Mouse (Mus musculus): Measurements from ENCODE around the gene Slc36a1.

Gene Slc36a1

DNA sequence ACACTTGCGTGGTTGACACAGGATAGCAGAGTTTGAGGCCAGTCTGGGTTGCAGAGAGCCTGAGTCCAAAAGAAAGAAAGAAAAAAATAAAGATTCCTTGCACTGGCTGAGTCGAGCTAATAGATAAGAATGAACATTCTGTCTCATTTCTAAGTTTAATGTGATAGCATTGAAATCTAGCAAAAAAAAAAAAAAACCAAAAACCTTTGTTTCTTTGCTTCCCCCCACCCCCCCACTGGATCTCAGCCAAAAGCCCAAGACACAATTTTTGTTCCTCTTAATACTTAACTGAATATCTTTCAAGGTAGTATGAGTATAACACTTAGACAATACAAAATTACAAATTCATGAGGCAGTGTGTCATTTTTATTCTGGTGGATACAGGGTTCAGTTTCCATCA is 4.9 kb downstream of the Slc36a1 start:
- no peak for DNase-seq (ENCODE audit: low spot score)

DNA sequence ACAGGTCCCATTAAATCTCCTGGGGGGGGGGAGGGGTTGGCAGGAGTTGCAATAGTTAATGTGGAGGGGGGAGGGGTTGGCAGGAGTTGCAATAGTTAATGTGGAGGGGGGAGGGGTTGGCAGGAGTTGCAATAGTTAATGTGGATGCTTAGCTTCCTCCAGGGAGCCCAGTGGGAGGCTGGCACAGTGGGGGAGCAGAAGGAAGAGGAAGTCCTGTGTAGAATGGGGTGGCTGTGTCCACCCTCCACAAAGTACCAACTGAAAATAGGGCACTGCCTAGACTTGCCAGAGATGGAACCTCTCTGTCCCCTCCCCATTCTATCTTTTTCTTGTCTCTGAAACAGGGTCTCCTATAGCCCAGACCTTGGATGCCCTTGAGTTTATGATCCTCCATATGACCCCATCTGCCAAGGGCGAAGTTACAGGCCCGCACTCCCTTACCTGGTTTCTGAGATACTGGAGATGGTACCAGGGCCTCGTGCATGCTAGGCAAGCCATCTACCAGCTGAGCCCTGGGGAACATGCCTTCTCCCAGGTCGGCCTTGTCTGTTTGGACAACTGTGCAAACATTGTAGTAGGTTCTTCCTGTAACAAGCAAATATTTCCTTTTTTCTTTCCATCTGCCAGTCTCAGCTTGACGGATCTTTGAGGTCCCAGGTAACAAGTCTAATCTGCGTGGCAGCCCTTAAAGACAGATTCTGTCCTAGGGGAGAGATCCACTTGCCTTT is 5.6 kb downstream of the Slc36a1 start:
- DNase-seq (ENCODE audit: low spot score) = no peak

DNA sequence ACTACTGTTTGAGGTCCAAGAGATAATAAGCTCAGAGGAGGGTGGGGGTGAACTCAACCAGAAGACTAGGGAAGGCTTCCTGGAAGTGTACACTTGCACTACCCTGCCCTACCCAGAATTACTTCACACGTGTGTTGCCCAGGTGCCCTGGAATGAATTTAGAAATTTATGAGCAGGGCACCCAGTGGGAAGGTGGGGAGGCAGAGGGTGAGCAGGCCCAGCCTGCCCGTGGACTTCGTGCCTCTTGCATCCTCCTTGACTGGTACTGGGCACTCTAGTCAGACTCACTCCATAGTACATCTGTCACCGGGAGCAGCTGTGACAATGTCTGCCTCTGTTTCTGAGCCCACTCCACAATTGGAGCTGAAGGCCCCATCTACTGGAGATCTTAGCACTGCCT is 9.4 kb downstream of the Slc36a1 start:
- no peak for DNase-seq (ENCODE audit: low spot score)

DNA sequence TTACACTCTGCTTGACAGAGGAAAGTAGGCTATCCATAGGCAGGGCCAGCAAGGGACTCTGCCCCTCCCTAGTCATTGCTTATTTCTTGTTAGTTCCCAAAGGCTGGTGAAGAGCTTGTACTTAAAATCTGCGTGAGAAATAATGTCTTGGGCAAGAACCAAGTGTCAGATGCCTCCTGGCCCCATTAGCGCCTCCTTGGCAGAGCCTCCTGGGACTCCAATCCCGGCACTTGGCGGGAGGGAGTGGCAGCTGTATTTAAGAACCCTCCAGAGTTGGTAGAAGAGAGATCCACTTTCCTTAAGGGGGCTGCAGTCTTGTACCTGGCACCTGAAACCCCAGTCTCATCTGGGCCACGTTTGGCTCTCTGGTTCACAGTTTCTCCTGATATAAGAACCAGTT is 10.0 kb downstream of the Slc36a1 start:
- DNase-seq (ENCODE audit: low spot score) = no peak

DNA sequence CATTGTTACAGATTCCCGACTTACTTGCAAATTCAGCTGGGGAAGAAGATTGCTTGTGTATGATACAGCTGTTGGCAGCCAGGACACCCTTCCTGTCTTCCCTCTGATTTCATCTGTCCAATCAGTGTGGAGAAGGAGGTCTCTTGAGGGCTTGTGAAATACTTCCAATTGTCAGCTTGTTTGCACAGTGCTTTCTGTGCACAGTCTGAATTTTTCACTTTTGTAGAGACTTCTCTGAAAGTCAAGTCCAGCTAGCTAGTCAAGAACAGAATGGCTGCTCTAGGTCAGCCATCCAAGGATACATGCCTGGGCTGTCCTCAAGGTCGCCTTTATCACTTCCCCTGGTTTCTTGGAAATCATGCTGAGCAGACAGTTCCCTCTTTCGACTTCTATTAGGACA is 10.8 kb downstream of the Slc36a1 start:
- DNase-seq (ENCODE audit: low spot score) = no peak

DNA sequence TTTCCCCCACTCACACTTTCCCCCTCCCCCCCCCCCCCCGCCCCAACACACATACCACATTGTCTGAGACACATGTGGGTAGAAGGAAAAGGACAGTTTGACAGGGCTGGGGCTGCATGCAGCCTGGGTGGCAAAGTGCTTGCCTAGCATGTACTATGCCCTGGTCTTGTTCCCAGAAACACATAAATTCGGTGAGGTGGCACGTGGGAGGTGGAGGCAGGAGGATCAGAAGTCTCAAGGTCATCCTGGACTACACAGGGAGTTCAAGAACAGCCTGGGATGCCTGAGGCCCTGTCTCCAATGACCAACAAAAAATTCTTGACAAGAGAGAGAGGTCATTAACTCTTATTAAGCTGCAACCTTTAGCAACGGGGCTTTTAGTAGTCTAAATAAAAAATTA is 11.9 kb downstream of the Slc36a1 start:
- DNase-seq (ENCODE audit: low spot score) = no peak

DNA sequence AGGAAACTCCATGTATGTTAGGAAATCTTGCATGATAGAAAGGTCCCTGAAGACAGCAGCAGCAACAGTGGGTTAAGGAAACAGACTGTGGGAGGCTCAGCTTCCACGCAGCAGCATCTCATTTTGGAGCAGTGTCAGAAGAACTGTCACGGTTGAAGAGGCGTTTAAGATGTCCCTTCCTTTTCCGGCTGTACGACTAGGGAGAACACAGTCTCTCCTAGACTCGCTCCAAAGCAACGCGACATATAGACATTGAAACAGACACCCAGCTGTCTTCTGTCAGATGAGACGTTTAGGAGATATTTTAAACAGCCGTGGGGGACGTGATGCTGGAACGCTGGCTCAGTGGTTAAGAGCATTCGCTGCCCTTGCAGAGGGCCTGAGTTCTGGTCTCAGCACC is 12.7 kb downstream of the Slc36a1 start:
- DNase-seq (ENCODE audit: low spot score) = no peak

DNA sequence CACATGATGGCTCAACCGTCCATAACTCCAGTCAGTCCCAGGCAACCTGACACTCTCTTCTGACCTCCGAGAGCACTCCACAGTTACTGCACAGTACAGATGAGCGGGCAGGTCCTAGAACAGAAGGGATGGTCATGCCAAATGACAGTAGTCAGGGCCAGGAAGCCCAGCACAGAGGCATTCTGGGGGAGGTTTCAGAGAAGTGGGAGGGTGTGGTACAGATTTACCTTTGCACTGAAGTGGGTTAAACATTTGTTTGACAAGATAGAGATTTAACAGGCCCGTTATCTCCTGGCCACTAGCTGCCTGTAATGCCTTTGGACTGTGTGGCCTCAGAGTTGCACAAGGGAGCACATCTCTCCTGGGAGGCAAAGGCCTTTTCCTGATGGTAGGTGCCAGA is 13.3 kb downstream of the Slc36a1 start:
- no peak for DNase-seq (ENCODE audit: low spot score)

DNA sequence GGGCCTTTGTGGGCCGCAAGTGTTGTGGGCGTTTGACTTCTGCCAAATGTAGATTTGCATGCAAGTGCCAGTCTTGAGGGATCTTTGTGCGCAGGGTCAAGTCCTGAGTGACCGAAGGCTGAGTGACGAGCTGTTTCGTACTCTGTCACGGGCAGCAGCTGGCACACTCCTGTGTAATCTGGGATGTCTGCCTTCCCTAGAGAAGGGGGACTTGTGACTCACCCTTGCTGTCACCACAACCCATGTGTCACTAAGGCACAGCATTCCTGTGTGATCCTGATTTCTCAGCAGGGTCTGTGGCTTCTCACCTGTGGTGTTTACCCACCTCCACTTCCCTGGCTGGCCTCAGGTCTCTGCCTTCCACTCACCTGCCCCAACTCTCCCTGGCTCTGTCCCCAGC is 13.7 kb downstream of the Slc36a1 start:
- DNase-seq (ENCODE audit: low spot score) = no peak

DNA sequence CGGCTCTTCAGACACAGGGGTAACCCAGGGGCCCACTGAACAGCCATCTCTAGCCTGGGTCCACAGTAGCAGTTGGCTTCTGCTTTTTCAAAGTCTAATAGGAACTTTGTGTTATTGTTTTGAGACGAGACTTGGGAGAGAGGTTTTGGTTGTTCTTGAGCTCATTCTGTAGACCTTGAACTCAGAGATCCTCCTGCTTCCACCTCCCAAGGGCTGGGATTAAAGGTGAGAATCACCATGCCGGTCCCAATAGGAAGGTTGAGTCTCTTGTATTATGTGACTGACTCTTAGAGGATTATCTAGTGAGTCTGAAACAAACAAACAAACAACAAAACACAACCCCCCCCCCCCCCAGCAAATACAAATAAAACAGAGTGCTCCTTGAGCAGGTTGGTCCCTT is 14.3 kb downstream of the Slc36a1 start:
- no peak for DNase-seq (ENCODE audit: low spot score)

DNA sequence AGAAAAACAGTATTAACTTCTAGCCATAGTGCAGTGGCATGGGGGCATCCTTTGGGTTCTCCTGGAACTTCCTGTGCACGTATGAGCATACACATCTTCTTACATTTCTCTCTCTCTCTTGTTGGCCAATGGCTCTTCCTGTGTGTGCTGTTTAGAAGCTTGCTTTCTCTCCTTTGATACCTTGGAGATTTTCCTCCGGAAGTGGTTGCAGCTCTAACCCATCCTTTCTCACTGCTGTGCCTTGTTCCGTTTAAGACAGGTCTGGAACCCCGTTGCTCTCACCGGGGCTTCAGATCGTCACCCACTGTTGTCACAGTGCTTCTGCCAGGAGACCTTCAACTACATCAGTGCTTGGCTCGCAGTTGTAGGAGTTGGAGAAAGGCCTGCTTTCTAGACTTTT is 17.2 kb downstream of the Slc36a1 start:
- DNase-seq (ENCODE audit: low spot score) = no peak

DNA sequence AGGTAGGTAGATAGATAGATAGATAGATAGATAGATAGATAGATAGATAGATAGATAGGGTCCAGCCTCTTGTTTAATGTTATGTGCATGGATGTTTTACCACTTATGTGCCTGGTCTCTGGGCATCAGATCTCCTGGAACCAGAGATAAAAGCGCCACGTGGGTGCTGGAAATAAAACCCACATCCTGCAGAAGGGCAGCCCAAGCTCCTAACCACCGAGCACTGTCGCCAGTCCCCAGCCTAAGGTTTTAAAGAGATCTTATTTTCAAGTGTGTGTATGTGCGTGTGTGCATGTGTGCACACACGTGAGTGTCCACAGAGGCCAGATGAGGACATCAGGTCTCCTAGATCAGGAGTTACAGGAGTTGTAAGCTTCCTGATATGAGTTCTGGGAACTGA is 26.9 kb downstream of the Slc36a1 start:
- no peak for DNase-seq (ENCODE audit: low spot score)

DNA sequence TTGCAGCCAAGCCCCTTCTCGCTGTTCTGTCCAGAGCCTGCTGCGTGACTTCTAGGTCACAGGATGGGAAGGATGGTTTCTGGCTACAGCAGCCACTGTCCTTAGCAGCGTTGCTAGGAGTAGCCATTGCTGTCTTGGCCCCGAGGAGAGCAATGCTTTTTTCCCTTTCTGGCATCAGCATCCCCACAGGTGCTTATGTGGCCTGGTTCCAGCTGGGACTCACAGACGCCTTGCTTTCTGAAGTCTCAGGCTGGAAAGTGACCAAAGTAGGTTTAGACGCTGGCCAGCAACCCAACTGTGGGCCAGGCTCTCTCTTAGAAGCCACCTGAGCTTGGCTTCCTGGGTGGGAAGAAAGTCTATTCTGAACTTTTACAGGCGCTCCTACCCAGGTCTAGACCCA is 30.1 kb downstream of the Slc36a1 start:
- no peak for DNase-seq (ENCODE audit: low spot score)

DNA sequence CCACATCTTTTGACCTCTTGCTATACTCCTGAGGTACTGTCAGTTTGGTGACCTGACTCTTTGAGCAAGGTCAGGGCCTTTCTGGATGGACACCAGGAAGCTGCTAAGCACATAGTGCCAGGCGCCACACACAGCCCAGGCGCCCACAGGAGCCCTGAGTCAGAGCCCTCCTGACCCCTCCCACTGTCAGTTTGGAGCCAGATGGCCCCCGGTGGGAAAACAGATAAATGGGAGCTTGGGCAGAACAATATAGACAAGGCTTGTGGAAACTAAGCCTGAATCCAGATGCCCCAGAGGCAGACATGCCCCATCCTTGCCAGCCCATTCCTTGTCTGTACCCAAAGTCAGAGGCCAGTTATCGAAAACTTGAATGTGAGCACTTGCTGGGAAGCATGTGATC is 30.6 kb downstream of the Slc36a1 start:
- DNase-seq (ENCODE audit: low spot score) = no peak

DNA sequence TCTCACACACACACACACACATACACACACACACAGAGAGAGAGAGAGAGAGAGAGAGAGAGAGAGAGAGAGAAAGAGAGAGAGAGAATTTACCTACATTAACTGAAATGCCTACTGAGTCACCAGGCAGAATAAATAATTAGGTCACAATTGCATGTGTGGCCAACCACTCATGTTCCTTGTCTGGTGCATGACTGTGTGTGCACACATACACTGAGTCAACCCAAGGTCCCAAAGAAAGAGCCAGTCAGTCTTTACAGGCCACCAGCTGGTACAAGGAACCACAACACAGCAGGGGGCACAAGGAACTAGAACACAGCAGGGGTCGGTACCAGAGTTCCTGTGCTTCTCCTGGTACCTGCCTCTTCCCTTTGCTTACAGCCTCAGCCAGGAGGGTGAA is 32.7 kb downstream of the Slc36a1 start:
- no peak for DNase-seq (ENCODE audit: low spot score)

DNA sequence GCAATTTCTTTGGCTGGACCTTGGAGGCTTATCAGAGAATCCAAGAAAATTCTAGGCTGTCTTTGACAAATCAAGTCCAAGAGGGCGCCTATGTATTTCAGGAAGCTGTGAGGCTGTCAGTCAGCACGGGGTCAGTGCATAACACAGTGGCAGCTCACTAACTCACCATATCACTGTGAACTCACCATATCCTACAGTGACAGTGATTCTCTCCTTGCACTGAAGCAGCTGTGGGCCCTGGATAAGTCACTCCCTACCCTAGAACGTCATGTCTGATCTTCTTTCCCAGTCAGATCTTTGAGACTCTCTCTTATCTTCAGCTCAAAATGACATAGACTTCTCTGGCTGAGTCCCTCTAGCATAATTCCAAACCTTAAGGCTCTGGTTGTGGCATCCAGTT is 35.3 kb downstream of the Slc36a1 start:
- DNase-seq (ENCODE audit: low spot score) = no peak

DNA sequence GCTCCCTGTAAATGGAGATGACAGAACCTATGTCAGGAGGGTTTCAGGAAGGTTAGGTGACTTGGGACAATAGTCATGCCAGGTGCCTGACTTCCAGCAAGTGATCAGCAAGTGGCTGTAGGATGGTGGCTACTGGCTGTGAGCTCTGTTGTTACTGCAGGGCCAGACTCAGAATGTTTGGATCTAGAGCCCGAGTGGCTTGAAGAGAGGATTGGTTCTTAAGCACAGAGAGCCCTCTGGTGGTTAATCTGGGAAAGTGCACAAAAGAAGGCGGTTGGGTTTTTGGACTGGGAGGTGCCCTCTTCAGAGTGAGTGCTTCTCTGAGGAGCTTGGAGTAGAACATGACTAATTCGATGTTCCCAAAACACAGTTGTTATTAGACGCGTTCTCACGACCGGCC is 36.4 kb downstream of the Slc36a1 start:
- DNase-seq (ENCODE audit: low spot score) = peak; percentile 66

DNA sequence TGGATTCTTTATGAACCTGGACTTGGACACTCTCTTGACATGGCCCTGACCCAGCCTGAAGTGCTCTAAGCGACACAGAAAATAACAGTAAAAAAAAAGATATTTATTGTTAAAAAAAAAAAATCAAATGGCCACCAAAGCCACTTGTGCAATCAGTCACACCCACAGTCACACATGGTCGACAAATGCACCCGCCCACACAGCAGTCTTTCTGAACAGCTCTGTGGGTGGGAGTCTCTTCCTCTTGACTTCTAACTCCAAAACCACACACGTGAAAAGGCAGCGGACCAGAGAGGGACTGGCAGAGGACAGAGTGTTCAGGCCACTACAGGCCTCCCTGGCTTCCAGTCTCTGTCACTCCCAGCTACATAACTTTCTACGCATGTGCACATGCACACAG is 46.4 kb downstream of the Slc36a1 start:
- no peak for DNase-seq (ENCODE audit: low spot score)

DNA sequence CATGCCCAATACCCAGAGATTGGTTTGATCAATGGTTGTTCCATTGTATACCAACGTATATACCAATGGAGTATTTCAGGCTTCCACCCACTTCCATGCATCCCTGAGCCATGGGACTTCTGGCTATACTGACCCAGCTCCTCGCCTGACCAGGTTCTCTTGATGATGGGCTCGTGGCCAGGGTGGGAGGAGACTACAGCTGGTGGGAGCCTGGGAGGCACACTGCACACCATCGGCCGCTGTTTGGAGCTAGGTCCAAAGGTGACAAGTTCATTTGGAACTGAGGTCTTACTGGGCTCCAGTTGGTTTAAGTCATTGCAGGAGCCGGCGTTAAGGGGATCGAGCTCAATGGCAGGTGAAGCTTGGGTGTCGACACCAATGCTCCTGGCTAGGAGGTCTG is 49.2 kb downstream of the Slc36a1 start:
- no peak for DNase-seq (ENCODE audit: low spot score)

DNA sequence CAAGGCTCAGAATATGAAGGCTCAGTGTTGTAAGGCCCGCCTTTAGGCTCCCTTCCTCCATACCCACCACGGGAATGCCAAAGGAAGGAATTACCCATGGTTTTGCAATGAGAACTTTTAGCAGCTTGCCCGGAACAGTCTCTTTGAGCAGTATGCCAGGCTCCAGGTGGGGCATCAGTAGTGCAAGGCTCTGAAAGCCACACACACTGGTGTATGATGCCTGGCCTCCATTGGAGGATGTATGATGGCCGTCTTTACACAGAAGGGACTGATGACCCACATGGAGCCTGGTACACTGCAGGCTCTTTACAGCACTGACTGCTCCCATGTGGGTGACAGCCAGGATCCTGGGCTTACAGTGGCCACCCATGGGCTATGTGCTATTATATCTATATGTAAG is 57.0 kb downstream of the Slc36a1 start:
- no peak for DNase-seq (ENCODE audit: low spot score)

DNA sequence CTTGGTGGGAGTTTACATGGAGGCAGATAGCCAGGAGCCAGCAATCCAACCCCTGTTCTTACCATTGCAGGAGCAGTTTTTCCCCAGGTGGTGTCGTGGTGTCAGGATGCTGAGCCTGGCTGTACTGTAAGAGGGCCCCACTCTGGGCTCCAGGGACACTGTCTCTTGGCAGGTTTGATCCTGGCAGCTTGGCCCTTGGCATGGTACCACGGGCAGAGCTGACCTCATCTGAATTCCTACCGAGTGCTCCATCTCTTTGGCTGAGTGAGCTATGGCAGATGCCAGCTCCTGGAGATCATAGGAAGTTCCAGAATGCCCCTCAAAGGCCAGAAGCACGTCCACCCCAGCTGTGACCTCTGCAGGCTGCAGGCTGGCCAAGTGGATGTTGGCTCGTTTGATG is 57.9 kb downstream of the Slc36a1 start:
- no peak for DNase-seq (ENCODE audit: low spot score)

DNA sequence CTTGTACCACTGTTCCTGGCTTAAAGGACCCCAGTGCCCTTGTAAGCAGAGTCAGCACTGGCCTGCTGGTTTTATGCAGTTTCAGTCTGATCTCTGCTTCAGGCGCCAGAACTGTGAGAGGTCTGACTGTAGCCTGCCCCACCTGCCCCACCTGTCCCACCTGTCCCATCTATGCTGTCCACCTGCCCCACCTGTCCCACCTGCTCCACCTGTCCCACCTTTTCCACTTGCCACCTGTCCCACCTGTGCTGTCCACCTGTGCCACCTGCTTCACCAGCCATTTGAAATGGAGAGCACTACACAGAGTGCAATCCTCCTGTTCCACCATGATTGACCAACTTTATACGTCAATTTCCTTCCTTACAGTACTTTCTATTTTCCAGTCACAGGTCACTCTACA is 60.2 kb downstream of the Slc36a1 start:
- no peak for DNase-seq (ENCODE audit: low spot score)

DNA sequence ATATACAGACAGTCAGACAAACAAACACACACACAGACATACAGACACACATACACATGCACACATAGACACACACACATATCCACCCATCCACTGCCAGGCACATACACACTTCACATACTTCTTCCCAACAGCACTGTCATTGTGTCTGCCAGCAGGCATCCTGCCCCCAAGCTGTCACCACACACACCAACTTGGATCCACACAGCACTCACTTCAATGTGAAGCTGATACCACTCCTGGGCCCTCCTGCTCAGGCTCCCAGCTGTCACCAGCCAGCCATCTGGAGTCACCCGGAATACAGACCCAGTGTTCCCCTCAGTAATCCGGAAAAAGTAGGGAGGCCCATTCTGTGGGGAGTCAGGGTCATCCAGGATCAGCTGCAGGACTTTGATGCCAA is 61.5 kb downstream of the Slc36a1 start:
- no peak for DNase-seq (ENCODE audit: low spot score)

DNA sequence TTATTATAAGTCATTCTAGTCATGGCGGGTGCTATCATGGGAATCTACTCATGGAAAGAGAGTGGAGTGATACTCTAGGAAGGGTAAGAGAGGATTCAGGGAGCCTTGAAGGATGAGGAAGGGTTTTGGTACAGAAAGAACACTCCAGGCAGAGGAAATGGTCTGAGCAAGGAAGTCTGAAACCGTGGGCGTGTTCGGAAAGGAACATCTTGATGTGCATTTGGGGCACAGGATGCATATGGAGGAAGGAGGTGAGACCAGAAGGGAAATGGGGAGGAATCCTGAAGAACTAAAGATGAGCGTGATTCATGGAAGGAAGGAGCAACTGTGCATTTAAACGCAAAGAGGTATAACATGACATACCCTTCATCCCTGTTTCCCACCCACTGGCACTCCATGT is 64.4 kb downstream of the Slc36a1 start:
- no peak for DNase-seq (ENCODE audit: low spot score)

DNA sequence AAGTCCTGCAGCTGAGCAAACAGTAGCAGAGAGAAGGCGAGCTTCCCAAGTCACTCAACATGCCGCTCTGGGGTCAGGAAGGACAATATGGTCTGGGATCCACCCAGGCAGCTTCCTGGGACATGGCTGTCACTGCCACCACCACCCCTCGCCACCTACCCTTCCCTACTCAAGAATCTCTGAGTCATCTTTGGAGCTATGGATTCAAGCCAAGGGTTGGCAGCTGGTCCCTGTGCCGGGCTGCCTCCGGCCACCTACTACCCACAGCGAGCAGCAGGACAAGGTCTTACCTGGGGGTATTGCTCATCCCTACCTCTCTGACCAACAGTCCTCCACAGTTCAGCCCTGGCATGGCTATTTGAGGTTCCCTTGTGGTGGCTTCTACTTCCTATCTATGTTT is 70.6 kb downstream of the Slc36a1 start:
- DNase-seq (ENCODE audit: low spot score) = no peak
